Mouse (Mus musculus) layer of hippocampus, adult 9-10 months (tissue): ENCODE measurements around the gene Gm8909.
"Not testable (repeated sequence)": the region's sequence is repeated elsewhere in the genome, so short reads cannot be mapped to it uniquely, and the experiment has no call there.

Experiments
- DNase-seq: peaks from one replicate; pipeline ENCODE4 v3.0.0; 2022; ENCODE audit warnings: low spot score

Gene Gm8909

GRCm38 (mm10) chr17:36161129-36162051, 6.9 kb downstream of the Gm8909 start:
- no peak for DNase-seq

GRCm38 (mm10) chr17:36158264-36158663, 10.1 kb downstream of the Gm8909 start:
- not testable (repeated sequence) for DNase-seq

GRCm38 (mm10) chr17:36157782-36158181, 10.6 kb downstream of the Gm8909 start:
- not testable (repeated sequence) for DNase-seq

GRCm38 (mm10) chr17:36154271-36155149, 13.8 kb downstream of the Gm8909 start:
- DNase-seq: no peak

GRCm38 (mm10) chr17:36151200-36151599, 17.1 kb downstream of the Gm8909 start:
- DNase-seq: not testable (repeated sequence)

GRCm38 (mm10) chr17:36148468-36148867, 19.9 kb downstream of the Gm8909 start:
- DNase-seq: not testable (repeated sequence)

- not testable (repeated sequence) for DNase-seq
Observed at GRCm38 (mm10) chr17:36146937-36147336, 21.4 kb downstream of the Gm8909 start.

- not testable (repeated sequence) for DNase-seq
Observed at GRCm38 (mm10) chr17:36145861-36146156, 22.5 kb downstream of the Gm8909 start.

GRCm38 (mm10) chr17:36145111-36145860, 23.1 kb downstream of the Gm8909 start:
- DNase-seq: no peak

GRCm38 (mm10) chr17:36136299-36136848, 32.0 kb downstream of the Gm8909 start:
- DNase-seq: not testable (repeated sequence)

GRCm38 (mm10) chr17:36135421-36136231, 32.7 kb downstream of the Gm8909 start:
- DNase-seq: not testable (repeated sequence)

- DNase-seq: no peak
Observed at GRCm38 (mm10) chr17:36131516-36132265, 36.6 kb downstream of the Gm8909 start.

GRCm38 (mm10) chr17:36128968-36129817, 39.1 kb downstream of the Gm8909 start, which contains the start of gene Gm7030:
TSS of gene Gm7030 (minus strand) at chr17:36129425.
- not testable (repeated sequence) for DNase-seq

GRCm38 (mm10) chr17:36128525-36128924, 39.8 kb downstream of the Gm8909 start:
- DNase-seq: not testable (repeated sequence)

GRCm38 (mm10) chr17:36124111-36124510, 44.2 kb downstream of the Gm8909 start:
- DNase-seq: not testable (repeated sequence)

- DNase-seq: peak; percentile 73
Observed at GRCm38 (mm10) chr17:36121352-36122020, 46.9 kb downstream of the Gm8909 start, which contains the start of gene Gm19684. TSS of gene Gm19684 (plus strand) at chr17:36121678.

GRCm38 (mm10) chr17:36120839-36121238, 47.5 kb downstream of the Gm8909 start:
- DNase-seq: not testable (repeated sequence)

- DNase-seq: not testable (repeated sequence)
Observed at GRCm38 (mm10) chr17:36116545-36116944, 51.8 kb downstream of the Gm8909 start.
